Mouse (Mus musculus): ENCODE results near the gene 9030624G23Rik.
"Not testable (repeated sequence)": the region's sequence is repeated elsewhere in the genome, so short reads cannot be mapped to it uniquely, and the experiment has no call there.

Gene 9030624G23Rik

DNA sequence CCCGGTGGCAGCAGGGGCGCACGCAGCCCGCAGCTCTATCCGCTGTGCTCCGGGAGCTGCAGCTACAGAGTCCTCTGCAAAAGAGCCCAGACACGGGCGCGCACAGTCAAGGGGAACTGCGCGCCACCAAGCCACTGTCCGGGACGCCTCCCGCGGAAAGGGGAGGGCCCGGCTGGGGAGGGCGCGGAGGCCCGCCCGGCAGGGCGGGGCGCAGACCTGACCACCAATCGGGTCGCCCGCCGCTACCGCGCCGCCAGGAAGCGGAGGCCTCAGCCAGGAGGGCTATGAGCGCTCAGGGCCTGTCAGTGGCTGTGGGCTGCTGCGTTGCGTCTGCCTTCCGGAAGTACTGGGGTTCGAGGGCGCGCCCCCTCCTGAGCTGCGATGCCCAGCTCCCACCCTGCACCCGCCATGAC, at the start of gene 9030624G23Rik:
TSS of gene 9030624G23Rik (minus strand) at position 139 of the 413 bp plus-strand sequence.
- not testable (repeated sequence) for DNase-seq (ENCODE audit: low read depth)

DNA sequence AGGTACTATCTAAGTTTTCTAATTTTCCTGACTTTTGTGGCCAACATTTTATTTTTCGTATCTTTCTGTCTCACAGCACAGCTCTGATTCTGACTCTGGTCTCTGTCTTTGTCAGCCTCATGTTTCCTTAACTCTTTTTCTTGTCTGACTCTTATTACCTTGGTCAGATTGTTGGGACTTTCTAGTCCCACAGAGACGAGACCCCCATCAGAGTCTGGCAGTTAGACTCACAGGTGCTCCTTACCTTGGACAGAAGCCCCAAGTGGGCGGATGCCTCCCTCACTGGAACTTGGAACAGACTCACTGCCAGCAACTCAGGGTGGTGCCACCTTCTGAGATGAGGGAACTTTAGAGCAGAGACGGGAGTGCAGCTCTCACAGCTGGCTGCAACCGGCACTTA, 13.9 kb downstream of the 9030624G23Rik start:
- DNase-seq (ENCODE audit: low read depth) = not testable (repeated sequence)

Data from c-Kit-positive CD71-negative TER-119-negative erythroid progenitor cells, embryonic 14.5 days (primary cell).